Mouse (Mus musculus) midbrain, embryonic 11.5 days (tissue): ENCODE data around the gene Cd5. TPM values are rescaled to one million over a fixed set of nuclear protein-coding genes. Genes with fewer than 3 reads are reported as not detected.

Experiments used
- ATAC-seq: fragments of 200-750 bp; cut with Nextera tagmentation; 2 replicates; pipeline ENCODE4 v1.8.0; 2017; ENCODE audit warnings: moderate TSS enrichment, moderate library complexity; ENCODE audit not compliant: low FRiP score
- DNase-seq: peaks from one replicate; pipeline ENCODE4 v3.0.0; 2015; ENCODE audit warnings: low spot score; ENCODE audit errors: missing footprints
- H3K27ac ChIP-seq: fragments of 300-500 bp; sonication (generic); 2 replicates; pipeline ENCODE4 v1.5.1; 2014; ENCODE audit warnings: low read depth, low read length
- H3K27me3 ChIP-seq: fragments of 300-500 bp; sonication (generic); 2 replicates; pipeline ENCODE4 v1.6.1; 2014; ENCODE audit warnings: mild to moderate bottlenecking, low read length, moderate library complexity, mixed read lengths; ENCODE audit not compliant: control insufficient read depth, insufficient read depth
- H3K36me3 ChIP-seq: fragments of 300-500 bp; sonication (generic); 2 replicates; pipeline ENCODE4 v1.6.1; 2014; ENCODE audit warnings: mild to moderate bottlenecking, low read length, moderate library complexity, mixed read lengths; ENCODE audit not compliant: control insufficient read depth, insufficient read depth
- H3K4me1 ChIP-seq: fragments of 300-500 bp; sonication (generic); 2 replicates; pipeline ENCODE4 v1.6.1; 2014; ENCODE audit warnings: low read length; ENCODE audit not compliant: control insufficient read depth, insufficient read depth
- H3K4me2 ChIP-seq: fragments of 300-500 bp; sonication (generic); 2 replicates; pipeline ENCODE4 v1.6.1; 2014; ENCODE audit warnings: mild to moderate bottlenecking, moderate library complexity
- H3K4me3 ChIP-seq: fragments of 300-500 bp; sonication (generic); 2 replicates; pipeline ENCODE4 v1.5.1; 2014; ENCODE audit warnings: low read depth, low read length
- H3K9ac ChIP-seq: fragments of 300-500 bp; sonication (generic); 2 replicates; pipeline ENCODE4 v1.6.1; 2014; ENCODE audit warnings: low read length
- H3K9me3 ChIP-seq: fragments of 300-500 bp; sonication (generic); 2 replicates; pipeline ENCODE4 v1.6.1; 2016; ENCODE audit warnings: low read length; ENCODE audit not compliant: control insufficient read depth
- WGBS: fragments of 180-500 bp; shearing (Covaris S2); extraction: QIAGEN DNeasy Blood & Tissue Kit; methylation state at CpG from one replicate; pipeline ENCODE4 v1.1.7; 2014; 5-methylcytosine and 5-hydroxymethylcytosine counted together
- polyA plus RNA-seq: library from polyadenylated mRNA; unstranded; fragments of >200 nt; fragmentation: Nextera tagmentation; extraction: Ambion mirVana; gene quantifications from 2 replicates; pipeline ENCODE4 v1.2.1, GENCODE M21; 2014

Cd5 gene
- polyA plus RNA-seq, 1 experiment from 2014 or later, result 0.22 TPM

DNA sequence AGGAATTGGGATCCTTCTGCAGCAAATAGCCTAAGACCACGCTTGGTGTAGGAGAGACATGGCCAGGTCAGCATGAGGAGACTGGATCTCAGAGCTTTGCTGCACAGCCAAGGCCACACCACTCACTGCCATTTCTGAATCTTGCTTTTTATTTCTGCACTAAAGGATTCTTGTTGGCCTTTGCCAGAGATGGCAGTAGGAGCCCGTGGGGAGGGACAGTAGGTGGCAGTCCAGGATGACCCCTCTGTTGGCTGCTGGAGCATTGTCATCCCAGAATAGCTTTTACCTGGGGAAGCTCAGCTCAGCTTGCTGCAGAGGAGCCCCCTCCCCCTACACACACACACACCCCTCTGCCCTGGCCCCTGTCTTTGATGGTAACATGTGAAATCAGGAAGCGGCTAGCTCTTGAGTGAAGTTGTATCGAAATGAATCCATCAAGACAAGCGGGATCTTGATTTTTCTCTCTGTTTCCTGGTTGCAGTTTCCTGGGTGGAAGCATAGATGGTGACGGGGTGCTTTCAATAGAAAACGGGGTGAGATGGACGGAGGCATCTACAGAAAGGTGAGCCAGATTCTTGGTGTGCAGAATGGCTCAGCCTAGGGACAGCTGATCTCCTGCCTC, 23.1 kb upstream of the Cd5 start:
- no peaks in the 10 kb centered on the region for H3K9me3 ChIP-seq
- no peaks in the 10 kb centered on the region for H3K36me3 ChIP-seq
- WGBS, result 88% methylated on average over 8 of the region's 8 CpGs
- no peak overlapping the region for H3K9ac ChIP-seq
- no peak overlapping the region for H3K27ac ChIP-seq
- H3K27me3 ChIP-seq, result no peaks in the 10 kb centered on the region
- DNase-seq (no peak), ATAC-seq (no peak)
- no peaks in the 10 kb centered on the region for H3K4me1 ChIP-seq
- no peak overlapping the region for H3K4me2 ChIP-seq
- no peak overlapping the region for H3K4me3 ChIP-seq

DNA sequence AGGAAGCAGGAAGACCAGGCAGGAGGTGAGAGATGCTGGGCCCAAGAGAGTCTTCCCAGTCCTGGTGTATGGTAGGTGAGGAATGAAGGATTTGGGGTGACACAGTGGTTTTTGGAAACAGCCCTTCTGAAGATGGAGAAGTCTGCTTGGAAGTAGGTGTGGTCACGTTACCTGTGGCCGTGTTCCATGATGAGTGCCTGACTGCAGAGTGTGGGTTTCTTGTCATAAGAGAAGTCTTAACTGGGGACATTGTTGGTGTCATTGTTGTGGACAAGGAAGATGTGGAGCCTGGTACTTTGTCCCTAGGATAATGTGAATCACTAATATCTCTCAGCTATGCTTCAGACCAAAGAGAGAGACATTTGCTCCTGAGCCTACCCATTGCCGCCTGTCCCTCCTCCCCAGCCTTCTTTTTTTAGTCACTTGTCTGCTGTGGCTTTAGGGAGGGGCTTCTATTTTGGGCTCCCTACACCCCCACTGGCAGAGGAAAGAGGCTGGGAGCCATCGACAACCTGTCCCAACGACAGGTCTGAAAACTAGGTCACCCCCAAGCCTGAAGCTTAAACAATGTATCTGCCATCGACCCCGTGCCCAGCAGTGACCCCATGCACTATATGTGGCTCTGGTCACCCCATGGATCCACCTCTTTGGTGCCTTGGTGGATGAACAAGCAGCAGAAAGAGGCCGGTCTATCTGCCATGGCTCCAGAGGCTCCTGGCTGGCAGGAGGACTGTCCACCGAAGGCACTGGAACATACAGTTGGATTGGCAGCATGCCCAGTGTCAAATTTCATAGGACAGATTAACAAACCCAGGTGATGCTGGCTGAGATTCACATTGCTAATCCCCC, 21.4 kb upstream of the Cd5 start:
- Histone ChIP-seq H3K9ac (no peak overlapping the region), H3K4me2 (no peak overlapping the region), H3K27ac (no peak overlapping the region), H3K4me3 (no peak overlapping the region), H3K36me3 (no peaks in the 10 kb centered on the region), H3K4me1 (no peaks in the 10 kb centered on the region), H3K9me3 (no peaks in the 10 kb centered on the region), H3K27me3 (no peaks in the 10 kb centered on the region)
- DNase-seq (peak; percentile 47), ATAC-seq (no peak)
- 85% methylated on average over 9 of the region's 9 CpGs for WGBS

DNA sequence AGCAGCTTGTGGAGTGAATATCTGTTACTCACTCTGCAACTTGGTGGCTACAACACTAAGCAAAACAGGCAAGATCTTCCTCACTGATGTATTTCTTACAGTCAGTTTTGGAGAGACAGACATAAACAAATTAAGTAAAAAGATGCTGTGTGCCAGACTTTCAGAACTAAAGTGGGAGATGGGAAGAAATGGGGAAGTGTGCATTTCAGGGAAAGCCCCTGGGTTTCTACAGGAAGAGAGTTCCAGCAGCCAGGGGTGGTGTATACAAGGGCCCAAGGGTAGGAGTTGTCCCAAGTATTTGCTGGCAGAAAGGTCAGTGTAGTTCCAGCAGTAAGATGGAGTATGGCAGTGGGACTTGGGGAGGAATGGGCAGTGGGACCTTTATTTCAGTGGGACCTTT, 20.7 kb upstream of the Cd5 start:
- ATAC-seq (no peak), DNase-seq (no peak)
- H3K36me3 ChIP-seq, result no peaks in the 10 kb centered on the region
- no peaks in the 10 kb centered on the region for H3K27me3 ChIP-seq
- no peaks in the 10 kb centered on the region for H3K9me3 ChIP-seq
- no peak overlapping the region for H3K27ac ChIP-seq
- H3K4me1 ChIP-seq, result no peaks in the 10 kb centered on the region
- no peak overlapping the region for H3K4me3 ChIP-seq
- H3K4me2 ChIP-seq, result no peak overlapping the region
- H3K9ac ChIP-seq, result no peak overlapping the region

- Histone ChIP-seq H3K4me2 (no peak overlapping the region), H3K4me3 (no peak overlapping the region), H3K27ac (no peak overlapping the region), H3K36me3 (no peaks in the 10 kb centered on the region), H3K27me3 (no peaks in the 10 kb centered on the region), H3K4me1 (no peaks in the 10 kb centered on the region), H3K9ac (no peak overlapping the region), H3K9me3 (no peaks in the 10 kb centered on the region)
- 75% methylated on average over 6 of the region's 6 CpGs for WGBS
- no peak for ATAC-seq
- peak; percentile 44 for DNase-seq
Measured at GRCm38 (mm10) chr19:10758708-10759107, 19.9 kb upstream of the Cd5 start.

GRCm38 (mm10) chr19:10757526-10757925, 18.7 kb upstream of the Cd5 start:
- no peak overlapping the region for H3K27ac ChIP-seq
- no peaks in the 10 kb centered on the region for H3K4me1 ChIP-seq
- H3K9me3 ChIP-seq, result no peaks in the 10 kb centered on the region
- no peak overlapping the region for H3K4me2 ChIP-seq
- no peak overlapping the region for H3K4me3 ChIP-seq
- ATAC-seq (no peak), DNase-seq (peak; percentile 69)
- no peak overlapping the region for H3K9ac ChIP-seq
- H3K27me3 ChIP-seq, result no peaks in the 10 kb centered on the region
- H3K36me3 ChIP-seq, result no peaks in the 10 kb centered on the region
- 95% methylated on average over 2 of the region's 2 CpGs for WGBS

- Histone ChIP-seq H3K4me2 (no peak overlapping the region), H3K4me1 (no peaks in the 10 kb centered on the region), H3K27me3 (no peaks in the 10 kb centered on the region), H3K36me3 (no peaks in the 10 kb centered on the region), H3K9me3 (no peaks in the 10 kb centered on the region), H3K9ac (no peak overlapping the region), H3K4me3 (no peak overlapping the region), H3K27ac (no peak overlapping the region)
- DNase-seq (peak; percentile 54), ATAC-seq (no peak)
Measured at GRCm38 (mm10) chr19:10757125-10757524, 18.3 kb upstream of the Cd5 start.

- Histone ChIP-seq H3K9me3 (no peaks in the 10 kb centered on the region), H3K27me3 (no peaks in the 10 kb centered on the region), H3K27ac (no peak overlapping the region), H3K4me3 (no peak overlapping the region), H3K9ac (no peak overlapping the region), H3K4me1 (no peaks in the 10 kb centered on the region; the same call in 1 of the 2 replicates), H3K4me2 (no peak overlapping the region), H3K36me3 (no peaks in the 10 kb centered on the region)
- ATAC-seq, result no peak
- WGBS, result 91% methylated on average over 5 of the region's 5 CpGs
- DNase-seq, result peak; percentile 47
Measured at GRCm38 (mm10) chr19:10752646-10753045, 13.8 kb upstream of the Cd5 start.

GRCm38 (mm10) chr19:10752106-10752505, 13.3 kb upstream of the Cd5 start:
- H3K4me3 ChIP-seq, result no peak overlapping the region
- H3K4me2 ChIP-seq, result no peak overlapping the region
- no peaks in the 10 kb centered on the region for H3K36me3 ChIP-seq
- DNase-seq, result no peak
- H3K4me1 ChIP-seq, result no peaks in the 10 kb centered on the region; the same call in 1 of the 2 replicates
- no peak overlapping the region for H3K9ac ChIP-seq
- H3K27ac ChIP-seq, result no peak overlapping the region
- H3K9me3 ChIP-seq, result no peaks in the 10 kb centered on the region
- H3K27me3 ChIP-seq, result no peaks in the 10 kb centered on the region
- WGBS, result 92% methylated on average over 6 of the region's 6 CpGs
- no peak for ATAC-seq

- H3K9ac ChIP-seq, result no peak overlapping the region
- no peaks in the 10 kb centered on the region for H3K9me3 ChIP-seq
- DNase-seq (peak; percentile 31), ATAC-seq (no peak)
- H3K4me3 ChIP-seq, result no peak overlapping the region
- H3K27ac ChIP-seq, result no peak overlapping the region
- H3K36me3 ChIP-seq, result no peaks in the 10 kb centered on the region
- WGBS, result 85% methylated on average over 1 of the region's 1 CpGs
- no peaks in the 10 kb centered on the region; the same call in 1 of the 2 replicates for H3K4me1 ChIP-seq
- no peaks in the 10 kb centered on the region for H3K27me3 ChIP-seq
- H3K4me2 ChIP-seq, result no peak overlapping the region
Measured at GRCm38 (mm10) chr19:10751607-10752006, 12.8 kb upstream of the Cd5 start.
